Mouse (Mus musculus): ENCODE measurements at regions not wholly inside any gene's neighbourhood (a gene's known extent, or its start where the extent isn't known, plus 50 kb on each side); places are given as distances from the start of the nearest gene placed in this dataset.

DNA sequence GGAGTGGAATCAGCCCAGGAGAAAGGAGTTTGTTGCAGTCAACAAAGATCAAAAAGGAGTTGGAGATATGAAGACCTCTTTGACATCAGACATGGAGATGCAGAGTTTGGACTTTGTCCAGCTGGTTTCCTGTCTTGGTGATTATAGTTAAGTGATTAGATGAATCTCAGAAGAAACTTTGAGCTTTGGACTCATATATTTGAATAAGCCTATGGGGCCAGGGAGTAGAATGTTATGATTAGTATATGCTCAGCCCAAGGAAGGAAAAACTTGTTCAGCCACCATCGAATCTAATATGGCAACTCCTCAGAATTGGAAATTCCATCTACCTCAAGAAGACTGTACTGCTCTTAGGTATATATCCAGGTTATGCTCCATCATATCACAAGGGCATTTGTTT, 137.6 kb upstream of the Klhl1 start:
- TF ChIP-seq CTCF (IDR thresholded peaks at IDR 0.05; ENCODE audit: insufficient read depth, low read length) = no peak
- TF ChIP-seq POLR2A (IDR thresholded peaks at IDR 0.05; ENCODE audit: borderline replicate concordance, extremely low read depth, low read depth, low read length) = no peak
